Mouse (Mus musculus): ENCODE results near the gene Unc93b1.
A peak's percentile ranks its signal among the peaks of the same experiment; 100 is the strongest.

GRCm38 (mm10) chr19:3906795-3907786 lies 27.9 kb upstream of the Unc93b1 start, which contains the start of gene Tcirg1:
- TF ChIP-seq CTCF (IDR thresholded peaks at IDR 0.05; ENCODE audit: extremely low read depth, insufficient read length, insufficient replicate concordance, low read depth, low read length): no peak
- TF ChIP-seq POLR2A (IDR thresholded peaks at IDR 0.05; ENCODE audit: low read depth, low read length): peak; percentile 85; the same call in 1 of the 2 replicates
